Mouse (Mus musculus) cerebellum, adult 2 months (tissue): ENCODE results near the gene Itgav.

Source experiments
- CTCF ChIP-seq: fragments of 200-500 bp; IDR thresholded peaks from 2 replicates; pipeline ENCODE4 v1.5.1; 2011; ENCODE audit warnings: low read depth, mild to moderate bottlenecking, control low read depth, low read length, moderate library complexity, borderline replicate concordance; ENCODE audit not compliant: insufficient read depth
- POLR2A ChIP-seq: fragments of 200-500 bp; IDR thresholded peaks from 2 replicates; pipeline ENCODE4 v1.6.1; 2011; ENCODE audit warnings: low read length, control low read depth, borderline replicate concordance; ENCODE audit not compliant: insufficient read depth

DNA sequence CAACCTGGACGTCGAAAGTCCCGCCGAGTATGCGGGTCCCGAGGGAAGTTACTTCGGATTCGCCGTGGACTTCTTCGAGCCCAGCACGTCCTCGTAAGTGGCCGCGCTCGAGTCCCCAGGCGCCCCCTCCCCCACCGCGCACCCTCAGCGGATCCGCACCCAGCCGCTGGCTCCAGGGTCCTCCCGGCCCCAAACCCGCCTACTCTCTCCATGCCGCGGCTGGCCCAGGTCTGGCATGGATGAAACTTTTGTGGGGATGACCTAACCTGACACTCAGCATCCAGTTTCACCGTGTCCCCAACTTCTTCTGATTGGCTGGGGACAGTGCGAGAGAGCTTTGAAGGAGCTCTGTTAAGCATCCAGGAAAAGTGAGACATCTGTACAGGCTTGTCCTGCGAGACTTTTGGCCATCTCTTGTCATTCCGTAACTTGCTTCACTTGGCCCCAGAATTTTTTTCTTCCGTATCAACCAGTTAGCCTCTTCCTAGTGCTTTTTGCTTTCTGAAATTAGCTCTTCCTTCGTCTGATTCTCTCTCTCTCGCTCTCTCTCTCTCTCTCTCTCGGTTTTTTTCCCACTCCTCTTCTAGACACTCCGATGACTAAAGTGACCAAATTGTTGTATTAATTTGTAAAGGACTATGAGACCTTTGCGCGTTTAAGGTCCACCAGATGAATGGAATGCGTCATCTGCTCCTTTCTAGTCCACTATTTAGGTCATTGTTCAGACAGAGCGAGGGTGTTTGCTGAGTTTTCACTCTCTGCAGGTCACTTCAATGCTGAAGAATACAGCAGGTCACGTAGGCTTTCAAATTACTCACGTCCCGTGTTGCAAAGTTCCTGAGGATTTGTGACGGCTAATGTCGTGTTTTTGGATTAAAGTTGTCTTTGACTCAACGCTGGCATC lies 882 bp downstream of the Itgav start:
- no peak for TF ChIP-seq CTCF
- TF ChIP-seq POLR2A: no peak
